Mouse (Mus musculus): Measurements from ENCODE around the gene Ppp2r1b. TPM values are rescaled to one million over a fixed set of nuclear protein-coding genes. Genes with fewer than 3 reads are reported as not detected.

The Ppp2r1b gene
- polyA plus RNA-seq, 1 experiment from 2014 or later = 72.2 TPM

DNA sequence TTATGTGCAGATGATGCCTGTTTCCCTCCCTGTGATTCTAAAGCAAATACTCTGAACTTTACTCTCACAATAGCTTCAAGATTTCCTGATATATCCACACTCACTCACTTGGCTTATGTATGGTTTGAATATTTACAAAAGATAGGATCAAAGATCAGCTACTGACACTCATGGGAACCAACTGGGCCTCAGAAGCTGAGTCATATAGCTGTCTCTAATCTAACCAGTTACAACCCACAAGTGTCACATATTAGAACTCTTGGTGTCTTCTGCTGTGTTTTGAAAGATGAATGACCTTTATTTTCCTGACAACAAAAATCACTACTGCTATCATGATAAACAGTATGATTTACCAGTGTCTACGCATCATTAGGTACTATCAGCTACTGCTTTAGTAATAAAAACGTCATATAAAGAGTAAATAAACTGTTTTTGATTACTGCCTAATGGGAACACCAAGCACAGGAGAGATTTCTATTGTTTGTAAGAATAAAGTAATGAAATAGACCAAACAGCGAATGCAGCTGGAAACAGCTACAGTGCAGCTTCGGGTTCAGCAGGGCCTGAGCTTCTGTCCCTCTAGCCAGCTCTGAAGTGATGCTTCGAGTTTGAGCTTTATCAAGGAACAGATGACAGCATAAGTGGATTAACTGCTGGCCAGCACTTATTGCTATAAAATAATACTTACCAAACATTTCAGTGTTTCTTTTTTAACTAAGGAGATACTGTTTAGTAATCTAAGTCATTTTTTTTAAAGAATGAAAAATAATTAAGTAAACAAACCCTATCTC, 77.5 kb downstream of the Ppp2r1b start:
- WGBS = 74% methylated on average over 5 of the region's 5 CpGs
- Histone ChIP-seq H3K27ac (no peak overlapping the region), H3K36me3 (0 out of 2 replicates have a peak, but pooled peaks cover under 1% of the 10 kb centered on the region), H3K4me3 (no peak overlapping the region), H3K4me1 (peaks cover 8% of the 10 kb centered on the region), H3K9me3 (no peaks in the 10 kb centered on the region), H3K4me2 (no peak overlapping the region), H3K27me3 (no peaks in the 10 kb centered on the region), H3K9ac (no peak overlapping the region)
- no peak for ATAC-seq (ENCODE audit: insufficient number of reproducible peaks, insufficient read depth, low FRiP score, low TSS enrichment, low read depth)

DNA sequence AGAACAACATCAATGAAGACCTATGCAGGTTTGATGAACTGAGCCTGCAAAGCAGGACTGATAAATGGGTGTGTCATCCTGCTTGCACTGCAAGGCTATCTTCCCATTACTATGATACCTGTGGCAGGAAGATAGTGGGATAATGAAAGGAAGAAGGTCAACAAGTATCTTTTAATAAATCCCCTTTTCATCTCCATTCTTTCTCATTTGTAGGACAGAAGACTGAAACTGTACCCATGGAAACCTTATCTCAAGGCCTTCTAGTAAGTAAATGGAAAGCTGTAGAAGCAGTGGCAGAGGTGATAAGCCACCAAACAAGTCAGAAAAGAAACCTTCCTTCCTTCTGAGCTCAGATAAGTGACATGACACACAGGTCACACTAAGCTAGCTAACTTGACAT, 79.4 kb downstream of the Ppp2r1b start:
- H3K36me3 ChIP-seq = peaks cover 5% of the 10 kb centered on the region; the same call in 1 of the 2 replicates
- H3K4me2 ChIP-seq = no peak overlapping the region
- no peak overlapping the region for H3K27ac ChIP-seq
- H3K27me3 ChIP-seq = no peaks in the 10 kb centered on the region
- peaks cover 8% of the 10 kb centered on the region for H3K4me1 ChIP-seq
- ATAC-seq (ENCODE audit: insufficient number of reproducible peaks, insufficient read depth, low FRiP score, low TSS enrichment, low read depth) = no peak
- no peak overlapping the region for H3K9ac ChIP-seq
- H3K4me3 ChIP-seq = no peak overlapping the region
- H3K9me3 ChIP-seq = no peaks in the 10 kb centered on the region

DNA sequence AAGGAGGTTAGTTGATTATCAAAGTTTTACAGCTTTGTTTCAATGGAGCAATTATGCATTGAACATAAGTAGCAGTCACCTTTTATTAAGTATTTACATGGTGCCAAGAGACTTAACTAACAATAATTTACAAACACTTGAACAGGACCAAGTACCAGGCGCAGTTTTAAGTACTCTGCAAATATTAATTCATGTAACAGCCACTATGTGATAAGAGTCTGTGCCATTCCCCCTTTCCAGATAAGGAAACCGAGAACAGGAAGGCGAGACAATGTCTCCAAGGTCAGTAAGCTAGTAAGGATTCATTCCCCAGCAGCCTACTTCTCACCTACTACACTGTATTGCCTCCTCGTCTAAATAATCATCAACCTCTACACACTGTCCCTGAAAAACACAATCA, 80.7 kb downstream of the Ppp2r1b start:
- Histone ChIP-seq H3K4me3 (no peak overlapping the region), H3K9ac (no peak overlapping the region), H3K36me3 (peaks cover 7% of the 10 kb centered on the region; the same call in 1 of the 2 replicates), H3K9me3 (no peaks in the 10 kb centered on the region), H3K4me1 (peaks cover 6% of the 10 kb centered on the region), H3K27ac (no peak overlapping the region), H3K27me3 (no peaks in the 10 kb centered on the region), H3K4me2 (no peak overlapping the region)
- WGBS = 93% methylated on average over 4 of the region's 4 CpGs
- ATAC-seq (ENCODE audit: insufficient number of reproducible peaks, insufficient read depth, low FRiP score, low TSS enrichment, low read depth) = no peak

DNA sequence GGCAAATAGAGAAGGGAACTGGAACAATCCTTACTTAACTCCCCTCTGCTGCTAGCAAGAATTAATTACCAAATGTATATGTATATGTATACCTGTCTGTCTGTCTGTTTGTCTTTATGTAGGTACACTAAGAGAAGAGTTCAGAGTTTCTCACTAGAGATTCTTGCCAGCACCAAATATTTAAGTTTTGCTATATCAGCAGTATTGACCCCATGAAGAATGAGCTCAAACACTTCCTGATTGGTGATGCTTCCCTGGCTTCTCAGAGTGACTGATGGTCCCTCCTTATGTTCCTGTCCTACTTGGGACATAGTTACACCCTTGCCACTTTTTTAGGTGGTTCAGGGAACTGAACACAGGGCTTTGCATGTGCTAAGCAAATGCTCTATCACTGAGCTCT, 84.9 kb downstream of the Ppp2r1b start:
- H3K4me2 ChIP-seq = no peak overlapping the region
- H3K9me3 ChIP-seq = no peaks in the 10 kb centered on the region
- H3K27ac ChIP-seq = no peak overlapping the region
- H3K4me3 ChIP-seq = no peak overlapping the region
- peaks cover 29% of the 10 kb centered on the region for H3K36me3 ChIP-seq
- no peak for ATAC-seq (ENCODE audit: insufficient number of reproducible peaks, insufficient read depth, low FRiP score, low TSS enrichment, low read depth)
- H3K9ac ChIP-seq = no peak overlapping the region
- no peaks in the 10 kb centered on the region for H3K27me3 ChIP-seq
- no peaks in the 10 kb centered on the region for H3K4me1 ChIP-seq

DNA sequence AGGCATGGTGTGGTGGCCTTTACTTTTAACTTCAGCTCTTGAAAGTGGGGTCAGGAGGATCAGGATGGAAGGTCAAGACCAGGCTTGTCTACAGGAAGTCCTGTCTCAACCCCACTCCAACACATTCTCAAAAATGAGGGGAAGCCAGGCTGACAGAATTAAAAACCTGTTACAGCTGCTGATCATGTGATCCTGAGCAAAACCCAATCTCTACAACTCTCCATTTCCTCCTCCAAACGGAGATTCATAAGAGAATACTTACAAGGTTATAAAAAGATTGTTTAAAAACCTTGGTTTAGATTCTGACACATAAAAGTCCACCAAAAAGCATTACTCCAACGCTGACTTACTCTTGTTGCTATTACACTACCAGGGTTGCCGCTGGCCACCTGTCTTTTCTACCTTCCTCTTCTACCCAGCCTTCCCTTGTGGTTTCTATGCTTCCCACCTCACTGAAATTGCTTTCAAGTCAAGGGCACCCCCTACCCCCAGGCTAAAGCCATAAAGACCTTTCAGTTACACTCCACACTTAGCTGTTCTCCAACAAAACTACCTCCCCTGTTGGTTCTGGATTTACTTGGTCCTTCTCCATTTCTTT, 96.8 kb downstream of the Ppp2r1b start:
- 69% methylated on average over 3 of the region's 3 CpGs for WGBS
- H3K36me3 ChIP-seq = no peaks in the 10 kb centered on the region
- H3K9me3 ChIP-seq = no peaks in the 10 kb centered on the region
- H3K27me3 ChIP-seq = no peaks in the 10 kb centered on the region
- H3K4me2 ChIP-seq = no peak overlapping the region
- H3K4me3 ChIP-seq = no peak overlapping the region
- no peaks in the 10 kb centered on the region for H3K4me1 ChIP-seq
- H3K9ac ChIP-seq = no peak overlapping the region
- ATAC-seq (ENCODE audit: insufficient number of reproducible peaks, insufficient read depth, low FRiP score, low TSS enrichment, low read depth) = no peak
- no peak overlapping the region for H3K27ac ChIP-seq

DNA sequence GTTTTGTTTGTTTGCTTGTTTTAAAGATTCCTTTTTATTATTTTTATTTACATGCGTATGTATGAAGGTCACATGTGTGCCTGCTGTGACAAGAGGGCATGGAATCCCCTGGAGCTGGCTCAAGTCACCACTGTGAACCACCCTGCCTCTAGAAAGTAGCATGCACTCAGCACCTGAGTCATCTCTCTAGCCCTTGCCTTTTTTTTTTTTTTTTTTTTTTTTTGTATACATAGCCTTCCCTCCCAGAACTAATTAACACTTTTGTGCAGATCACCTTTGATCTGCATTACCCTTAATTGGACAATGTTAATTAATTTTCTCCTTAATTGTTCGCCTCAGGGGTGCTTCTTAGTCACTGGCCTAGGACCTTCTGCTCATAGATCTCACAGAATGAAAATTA, 97.6 kb downstream of the Ppp2r1b start:
- no peak for ATAC-seq (ENCODE audit: insufficient number of reproducible peaks, insufficient read depth, low FRiP score, low TSS enrichment, low read depth)
- WGBS = 91% methylated on average over 2 of the region's 2 CpGs
- Histone ChIP-seq H3K36me3 (no peaks in the 10 kb centered on the region), H3K27ac (no peak overlapping the region), H3K9me3 (no peaks in the 10 kb centered on the region), H3K9ac (no peak overlapping the region), H3K4me2 (no peak overlapping the region), H3K27me3 (no peaks in the 10 kb centered on the region), H3K4me1 (no peaks in the 10 kb centered on the region), H3K4me3 (no peak overlapping the region)

Other genes with a start within 250 kb of the Ppp2r1b start
- 241 and 249 TPM in 2 replicates for gene Sdhd, start 241.5 kb upstream of the Ppp2r1b start, polyA plus RNA-seq (2015; fragmentation: Nextera tagmentation; extraction: Ambion mirVana)
- 286 and 288 TPM in 2 replicates for gene Timm8b, start 241.4 kb upstream of the Ppp2r1b start, polyA plus RNA-seq (2015; fragmentation: Nextera tagmentation; extraction: Ambion mirVana)
- gene Pih1d2, start 228.0 kb upstream of the Ppp2r1b start, polyA plus RNA-seq (2015; fragmentation: Nextera tagmentation; extraction: Ambion mirVana) = 2.7 and 3.7 TPM in 2 replicates
- gene Nkapd1, start 227.8 kb upstream of the Ppp2r1b start, polyA plus RNA-seq (2015; fragmentation: Nextera tagmentation; extraction: Ambion mirVana) = 28.6 and 30.1 TPM in 2 replicates
- gene Dlat, start 185.5 kb upstream of the Ppp2r1b start, polyA plus RNA-seq (2015; fragmentation: Nextera tagmentation; extraction: Ambion mirVana) = 38.0 and 42.4 TPM in 2 replicates
- gene Dixdc1, start 105.8 kb upstream of the Ppp2r1b start, polyA plus RNA-seq (2015; fragmentation: Nextera tagmentation; extraction: Ambion mirVana) = 22.6 and 23.3 TPM in 2 replicates
- gene 2310030G06Rik, start 98.8 kb upstream of the Ppp2r1b start, polyA plus RNA-seq (2015; fragmentation: Nextera tagmentation; extraction: Ambion mirVana) = 6.0 and 6.7 TPM in 2 replicates
- 17.1 and 21.3 TPM in 2 replicates for gene Cryab, start 94.0 kb upstream of the Ppp2r1b start, polyA plus RNA-seq (2015; fragmentation: Nextera tagmentation; extraction: Ambion mirVana)
- 4.8 and 5.7 TPM in 2 replicates for gene Hspb2, start 92.9 kb upstream of the Ppp2r1b start, polyA plus RNA-seq (2015; fragmentation: Nextera tagmentation; extraction: Ambion mirVana)
- 11.1 and 12.4 TPM in 2 replicates for gene Fdxacb1, start 77.1 kb upstream of the Ppp2r1b start, polyA plus RNA-seq (2015; fragmentation: Nextera tagmentation; extraction: Ambion mirVana)
- gene Alg9, start 70.3 kb upstream of the Ppp2r1b start, polyA plus RNA-seq (2015; fragmentation: Nextera tagmentation; extraction: Ambion mirVana) = 36.9 and 43.8 TPM in 2 replicates
- 35.6 and 39.8 TPM in 2 replicates for gene 1110032A03Rik, start 69.8 kb upstream of the Ppp2r1b start, polyA plus RNA-seq (2015; fragmentation: Nextera tagmentation; extraction: Ambion mirVana)
- 19.4 and 28.1 TPM in 2 replicates for gene Sik2, start 163.8 kb downstream of the Ppp2r1b start, polyA plus RNA-seq (2015; fragmentation: Nextera tagmentation; extraction: Ambion mirVana)
- gene Btg4, start 215.6 kb downstream of the Ppp2r1b start, polyA plus RNA-seq (2015; fragmentation: Nextera tagmentation; extraction: Ambion mirVana) = not detected in 2 replicates
- gene Layn, start 231.8 kb downstream of the Ppp2r1b start, polyA plus RNA-seq (2015; fragmentation: Nextera tagmentation; extraction: Ambion mirVana) = 4.5 and 5.4 TPM in 2 replicates